Mouse (Mus musculus): ENCODE data around the gene Gm21983.

Gene Gm21983

GRCm38 (mm10) chr7:27160921-27161320, 20.0 kb downstream of the Gm21983 start:
- peak; percentile 35 for DNase-seq (ENCODE audit: low spot score)

GRCm38 (mm10) chr7:27159882-27160281, 21.0 kb downstream of the Gm21983 start:
- peak; percentile 92 for DNase-seq (ENCODE audit: low spot score)

- peak; percentile 40 for DNase-seq (ENCODE audit: low spot score)
These were observed 21.6 kb downstream of the Gm21983 start for GRCm38 (mm10) chr7:27159256-27159655.

- DNase-seq (ENCODE audit: low spot score), result no peak
These were observed 22.7 kb downstream of the Gm21983 start for GRCm38 (mm10) chr7:27158171-27158570.

GRCm38 (mm10) chr7:27156005-27156404, 24.9 kb downstream of the Gm21983 start:
- no peak for DNase-seq (ENCODE audit: low spot score)

GRCm38 (mm10) chr7:27153205-27153764, 27.6 kb downstream of the Gm21983 start, which contains the start of gene Cyp2t4:
TSS of gene Cyp2t4 (plus strand) at chr7:27153714.
- DNase-seq (ENCODE audit: low spot score), result no peak

GRCm38 (mm10) chr7:27136410-27136996, 44.4 kb downstream of the Gm21983 start:
- DNase-seq (ENCODE audit: low spot score), result no peak

GRCm38 (mm10) chr7:27133757-27134156, 47.1 kb downstream of the Gm21983 start:
- no peak for DNase-seq (ENCODE audit: low spot score)

- peak; percentile 80 for DNase-seq (ENCODE audit: low spot score)
These were observed 47.7 kb downstream of the Gm21983 start for GRCm38 (mm10) chr7:27133156-27133555.

- peak; percentile 87 for DNase-seq (ENCODE audit: low spot score)
These were observed 48.3 kb downstream of the Gm21983 start for GRCm38 (mm10) chr7:27132588-27132987.

GRCm38 (mm10) chr7:27131387-27131786, 49.5 kb downstream of the Gm21983 start:
- no peak for DNase-seq (ENCODE audit: low spot score)

GRCm38 (mm10) chr7:27130521-27131370, 50.1 kb downstream of the Gm21983 start:
- DNase-seq (ENCODE audit: low spot score), result no peak

- peak; percentile 42 for DNase-seq (ENCODE audit: low spot score)
These were observed 51.1 kb downstream of the Gm21983 start for GRCm38 (mm10) chr7:27129811-27130210.

GRCm38 (mm10) chr7:27128946-27129345, 51.9 kb downstream of the Gm21983 start:
- peak; percentile 35 for DNase-seq (ENCODE audit: low spot score)

- DNase-seq (ENCODE audit: low spot score), result peak; percentile 64
These were observed 52.7 kb downstream of the Gm21983 start for GRCm38 (mm10) chr7:27128162-27128561.

- DNase-seq (ENCODE audit: low spot score), result no peak
These were observed 55.9 kb downstream of the Gm21983 start for GRCm38 (mm10) chr7:27124969-27125368.

- no peak for DNase-seq (ENCODE audit: low spot score)
These were observed 56.5 kb downstream of the Gm21983 start for GRCm38 (mm10) chr7:27124305-27124832.

GRCm38 (mm10) chr7:27119676-27120075, 61.2 kb downstream of the Gm21983 start, which contains the start of gene Cyp2f2:
TSS of gene Cyp2f2 (plus strand) at chr7:27119909.
- DNase-seq (ENCODE audit: low spot score), result no peak

Data from testis, postnatal 10 days (tissue).